Mouse (Mus musculus) lung, postnatal 14 days (tissue): ENCODE data around the gene Sit1.
"Not testable (repeated sequence)": the region's sequence is repeated elsewhere in the genome, so short reads cannot be mapped to it uniquely, and the experiment has no call there.

Experiments used
- DNase-seq: peaks from one replicate; pipeline ENCODE4 v3.0.0; 2021

The Sit1 gene

GRCm38 (mm10) chr4:43499407-43500333, 16.1 kb upstream of the Sit1 start, which contains the start of gene Arhgef39:
Arhgef39 (minus strand) TSS chr4:43499695.
- peak; percentile 83 for DNase-seq

- DNase-seq: no peak
Measured at GRCm38 (mm10) chr4:43498983-43499382, 15.4 kb upstream of the Sit1 start.

- DNase-seq: no peak
Measured at GRCm38 (mm10) chr4:43497946-43498345, 14.4 kb upstream of the Sit1 start.

GRCm38 (mm10) chr4:43497405-43497804, 13.9 kb upstream of the Sit1 start:
- no peak for DNase-seq

- no peak for DNase-seq
Measured at GRCm38 (mm10) chr4:43496587-43496986, 13.1 kb upstream of the Sit1 start.

GRCm38 (mm10) chr4:43493846-43494240, 10.3 kb upstream of the Sit1 start:
- DNase-seq: no peak

GRCm38 (mm10) chr4:43493186-43493845, 9.8 kb upstream of the Sit1 start:
- peak; percentile 98 for DNase-seq

GRCm38 (mm10) chr4:43492821-43493185, 9.3 kb upstream of the Sit1 start, which contains the start of gene Ccdc107:
Ccdc107 (plus strand) TSS chr4:43492900.
- peak; percentile 90 for DNase-seq

GRCm38 (mm10) chr4:43492101-43492820, 8.7 kb upstream of the Sit1 start:
- no peak for DNase-seq

GRCm38 (mm10) chr4:43490801-43491200, 7.3 kb upstream of the Sit1 start:
- DNase-seq: peak; percentile 58

- DNase-seq: no peak
Measured at GRCm38 (mm10) chr4:43489611-43490010, 6.1 kb upstream of the Sit1 start.

GRCm38 (mm10) chr4:43485666-43486065, 2.1 kb upstream of the Sit1 start:
- DNase-seq: not testable (repeated sequence)

- DNase-seq: no peak
Measured at GRCm38 (mm10) chr4:43482591-43482990, 943 bp downstream of the Sit1 start.

GRCm38 (mm10) chr4:43481894-43482456, 1.6 kb downstream of the Sit1 start:
- DNase-seq: no peak

- DNase-seq: no peak
Measured at GRCm38 (mm10) chr4:43480985-43481384, 2.5 kb downstream of the Sit1 start.

GRCm38 (mm10) chr4:43478906-43479832, 4.4 kb downstream of the Sit1 start:
- DNase-seq: peak; percentile 89

GRCm38 (mm10) chr4:43478534-43478858, 5.0 kb downstream of the Sit1 start:
- no peak for DNase-seq

- DNase-seq: peak; percentile 89
Measured at GRCm38 (mm10) chr4:43477857-43478533, 5.5 kb downstream of the Sit1 start.

GRCm38 (mm10) chr4:43476604-43477003, 6.9 kb downstream of the Sit1 start:
- DNase-seq: no peak

- DNase-seq: no peak
Measured at GRCm38 (mm10) chr4:43473636-43474035, 9.9 kb downstream of the Sit1 start.

GRCm38 (mm10) chr4:43470301-43470700, 13.2 kb downstream of the Sit1 start:
- DNase-seq: no peak
